Mouse (Mus musculus): ENCODE results near the gene Smyd3.
A peak's percentile ranks its signal among the peaks of the same experiment; 100 is the strongest.

The Smyd3 gene

DNA sequence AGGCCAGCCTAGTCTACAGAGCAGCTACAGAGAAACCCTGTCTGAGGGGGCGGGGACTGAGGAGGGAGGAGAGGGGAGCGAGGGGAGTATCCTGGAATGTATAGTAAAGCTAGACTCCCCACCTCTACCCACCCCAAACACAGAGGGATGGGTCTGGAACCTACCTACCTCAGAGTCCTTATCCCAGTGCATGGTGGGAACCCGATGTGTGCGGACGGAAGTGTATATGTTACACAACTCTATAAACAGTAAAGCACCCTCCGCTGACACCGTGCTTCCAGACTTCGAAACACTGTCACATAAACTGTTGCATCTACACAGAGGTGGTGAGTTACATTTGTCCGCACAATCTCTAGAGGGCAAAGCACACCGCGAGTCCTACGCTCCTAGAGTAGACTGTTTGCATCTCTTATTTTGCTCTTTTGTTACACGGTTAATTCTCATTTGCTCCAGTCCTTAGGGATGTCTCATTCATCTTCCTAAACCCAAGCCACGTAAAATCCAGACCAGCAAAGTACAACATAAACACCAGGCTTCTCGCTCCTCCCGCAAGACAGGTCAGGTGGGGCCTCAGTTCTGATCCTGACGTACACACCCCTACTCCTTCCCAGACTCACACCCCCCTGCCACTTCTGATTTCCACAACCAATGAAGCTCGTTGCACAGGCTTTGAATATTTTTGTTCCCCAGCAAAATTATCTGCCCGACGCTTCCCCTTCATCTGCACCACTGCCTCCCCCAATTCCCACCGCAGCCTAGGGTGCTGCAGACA, 714 bp downstream of the Smyd3 start:
- peak in 1 of 2 experiments; percentile 4 for DNase-seq

DNA sequence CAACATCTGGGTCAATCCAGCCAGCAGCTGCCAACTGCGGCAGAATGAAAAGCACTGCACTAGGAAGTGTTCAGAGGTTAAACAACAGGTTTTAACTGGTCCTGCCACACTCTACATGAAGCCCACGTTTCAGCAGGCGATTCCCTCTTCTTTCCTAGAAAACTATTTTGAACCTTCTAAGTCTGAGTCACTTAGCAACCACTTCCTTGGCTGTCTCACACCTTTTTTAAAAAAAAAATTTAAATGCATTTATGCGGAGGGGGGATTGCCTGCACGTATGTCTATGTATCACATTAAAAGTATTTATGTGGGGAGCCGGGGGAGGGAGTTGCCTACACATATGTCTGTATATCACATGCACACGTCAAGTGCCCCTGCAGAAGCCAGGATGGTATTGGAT, 5.9 kb downstream of the Smyd3 start:
- DNase-seq: no peak

DNA sequence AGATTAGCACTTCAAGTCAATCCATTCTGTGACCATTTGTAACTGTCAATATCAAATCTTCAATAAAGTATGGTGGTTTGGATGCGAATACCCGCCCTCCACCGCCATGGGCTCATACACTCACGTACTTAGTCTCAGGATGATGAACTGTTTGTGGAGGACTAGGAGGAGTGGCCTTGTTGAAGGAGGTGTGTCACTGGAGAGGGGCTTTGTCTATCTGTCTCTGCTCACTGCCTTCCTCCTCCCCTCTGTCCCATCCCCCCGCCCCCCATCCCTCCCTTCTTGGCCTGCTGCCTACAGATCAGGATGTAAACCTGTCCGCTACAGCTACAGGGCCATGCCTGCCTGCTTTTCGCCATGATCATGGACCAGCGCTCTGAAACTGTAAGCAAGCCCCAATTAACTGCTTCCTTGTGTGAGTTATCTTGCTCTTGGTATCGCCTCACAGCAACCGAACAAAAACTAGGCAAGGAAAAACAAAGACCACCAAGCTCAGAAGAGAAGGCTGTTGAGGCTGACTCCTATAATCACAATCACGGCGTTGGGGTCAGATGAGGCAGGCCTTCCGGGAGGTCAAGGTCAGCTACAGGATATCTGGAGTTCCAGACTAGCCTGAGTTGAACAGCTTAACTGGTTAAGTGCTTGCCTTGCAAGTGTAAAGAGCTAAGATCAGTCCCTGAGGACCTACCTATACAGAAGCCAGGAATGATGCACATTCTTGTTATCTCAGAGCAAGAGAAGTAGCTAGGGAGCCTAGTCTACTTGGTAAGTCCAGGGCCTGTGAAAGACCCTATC, 7.1 kb downstream of the Smyd3 start:
- no peak for DNase-seq

DNA sequence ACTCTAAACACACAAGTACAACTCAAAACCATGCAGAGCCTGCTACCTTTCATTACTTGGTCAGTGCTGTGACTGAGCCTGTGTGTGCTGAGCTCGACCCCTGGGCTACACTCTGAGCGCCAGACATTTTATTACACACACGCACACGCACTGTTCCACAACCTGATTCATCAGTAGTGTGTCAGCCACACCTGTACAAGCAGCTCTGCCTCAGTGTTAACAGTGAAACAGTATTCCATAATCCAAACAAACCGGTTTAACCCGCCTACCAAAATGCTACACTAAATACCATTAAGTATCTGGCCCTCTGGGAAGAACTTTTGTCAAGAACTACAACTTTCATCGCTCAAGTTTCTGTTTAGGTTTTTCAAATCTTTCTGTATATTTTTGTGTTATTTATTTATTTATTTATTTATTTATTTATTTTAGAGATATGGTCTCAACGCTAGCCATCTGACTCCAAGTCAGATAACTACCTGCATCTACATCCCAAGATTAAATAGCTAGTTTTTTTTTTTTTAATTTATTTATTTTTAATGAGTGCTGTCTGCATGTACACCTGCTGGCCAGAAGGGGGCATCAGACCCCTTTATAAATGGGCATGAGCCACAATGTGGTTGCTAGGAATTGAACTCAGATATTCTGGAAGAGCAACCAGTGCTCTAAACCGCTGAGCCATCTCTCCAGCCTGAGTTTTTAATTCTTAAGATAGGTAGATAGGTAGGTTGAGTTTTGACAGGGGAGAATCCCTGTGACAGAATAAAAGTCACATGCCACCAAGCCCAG, 11.1 kb downstream of the Smyd3 start:
- peak in 1 of 2 experiments; percentile 22 for DNase-seq

DNA sequence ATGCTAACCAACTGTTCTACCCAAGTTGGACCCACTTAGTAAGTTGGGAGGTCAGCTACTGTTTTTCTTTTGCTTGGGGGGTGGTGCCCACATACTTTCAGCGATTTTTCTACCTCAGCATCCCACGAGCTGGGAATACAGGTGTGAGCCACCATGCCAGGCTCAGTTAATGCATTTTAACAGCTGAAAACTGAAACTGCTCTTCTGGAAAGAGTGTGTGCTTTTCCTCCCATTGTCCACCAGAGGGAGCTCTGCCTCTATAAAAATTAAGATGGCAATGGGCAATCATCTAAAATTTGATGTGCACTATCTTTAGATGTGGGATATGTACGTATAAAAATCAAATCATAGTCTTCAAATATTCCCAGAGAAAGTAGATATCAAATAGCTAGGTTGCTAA, 15.3 kb downstream of the Smyd3 start:
- no peak for DNase-seq

DNA sequence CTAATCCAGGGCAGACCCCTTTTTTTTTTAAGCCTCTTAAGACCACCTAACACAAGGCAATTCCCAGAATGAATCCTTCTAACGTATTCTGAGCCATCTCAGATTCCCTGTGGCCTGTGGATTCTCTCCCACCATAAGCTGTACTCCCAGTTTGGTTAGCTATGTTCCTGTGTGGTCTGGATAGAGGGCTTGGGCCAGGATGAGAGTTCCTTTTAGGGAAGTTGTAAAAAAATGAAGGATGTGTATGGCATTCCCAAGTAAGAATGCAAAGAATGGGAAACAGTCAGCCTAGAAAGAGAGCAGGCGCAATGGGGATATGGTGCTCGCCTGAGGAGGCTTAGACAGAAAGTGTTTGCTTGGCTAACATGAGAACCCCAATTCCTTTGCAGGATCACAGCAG, 18.6 kb downstream of the Smyd3 start:
- DNase-seq: no peak

DNA sequence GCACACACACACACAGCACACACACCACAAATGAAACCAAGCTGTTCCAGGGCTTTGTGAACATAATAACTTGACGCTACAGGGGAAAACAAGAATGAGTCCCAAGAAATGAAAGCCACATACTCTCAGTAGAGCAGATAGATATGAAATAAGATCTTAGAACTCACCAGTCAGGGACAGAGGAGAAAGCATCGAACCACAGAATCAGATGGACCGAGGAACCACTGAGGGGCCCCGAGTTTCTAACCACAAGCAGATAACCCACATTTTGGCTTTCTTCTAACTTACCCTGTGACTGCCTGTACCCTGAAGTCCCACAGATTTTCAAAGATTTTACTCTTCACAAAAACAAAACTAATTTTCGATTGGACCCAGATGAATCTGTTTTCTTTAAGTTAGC, 24.9 kb downstream of the Smyd3 start:
- no peak for DNase-seq

DNA sequence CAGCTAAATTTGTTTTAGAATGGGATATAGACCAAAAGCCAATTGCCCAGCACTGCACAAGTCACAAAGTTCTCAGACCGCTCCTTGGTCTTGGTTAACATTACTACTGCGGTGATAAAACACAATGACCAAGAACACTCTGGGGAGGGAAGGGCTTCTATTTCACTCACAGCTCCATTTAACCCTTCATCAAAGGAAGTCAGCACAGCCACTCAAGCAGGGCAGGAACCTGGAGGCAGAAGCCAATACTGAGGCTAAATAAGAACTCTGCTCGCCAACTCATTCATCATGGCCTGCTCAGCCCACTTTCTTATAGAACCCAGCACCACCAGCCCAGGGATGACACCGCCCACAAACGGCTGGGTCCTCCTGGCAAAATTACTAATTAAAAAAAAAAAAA, 29.3 kb downstream of the Smyd3 start:
- DNase-seq: no peak

DNA sequence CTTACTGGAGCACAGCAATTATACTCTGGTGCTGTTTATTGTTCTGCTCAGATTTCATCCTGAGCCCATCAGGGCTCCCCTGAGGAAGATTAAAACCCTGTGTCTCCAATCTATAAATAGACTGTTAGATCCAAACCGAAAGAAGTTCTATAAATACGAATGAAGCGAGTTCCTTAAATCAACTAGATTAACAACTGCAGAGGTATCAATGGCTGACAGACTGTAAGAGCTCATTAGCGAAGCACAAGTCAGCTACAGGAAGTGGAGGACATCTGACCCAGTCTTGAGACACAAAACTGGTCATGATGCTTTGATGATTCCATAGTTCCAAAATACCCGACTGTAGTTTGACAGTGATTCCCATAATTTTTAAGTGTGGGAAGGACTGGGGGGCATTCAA, 29.9 kb downstream of the Smyd3 start:
- no peak for DNase-seq

DNA sequence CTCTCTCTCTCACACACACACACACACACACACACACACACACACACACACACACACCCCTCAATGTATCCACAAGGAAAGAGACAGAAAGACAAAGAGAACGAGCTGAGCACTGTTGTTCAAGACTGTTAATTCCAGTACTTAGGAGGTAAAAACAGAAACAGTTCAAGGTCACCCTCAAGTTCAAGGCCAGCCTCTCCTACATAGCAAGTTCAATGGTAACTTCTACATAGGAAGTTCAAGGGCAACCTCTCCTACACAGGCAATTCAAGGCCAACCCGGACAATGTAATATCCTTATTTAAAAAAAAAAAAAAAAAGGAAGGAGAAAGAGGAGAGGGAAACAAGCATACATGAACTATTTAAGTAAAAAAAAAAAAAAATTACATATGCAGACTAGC, 30.6 kb downstream of the Smyd3 start:
- no peak for DNase-seq

DNA sequence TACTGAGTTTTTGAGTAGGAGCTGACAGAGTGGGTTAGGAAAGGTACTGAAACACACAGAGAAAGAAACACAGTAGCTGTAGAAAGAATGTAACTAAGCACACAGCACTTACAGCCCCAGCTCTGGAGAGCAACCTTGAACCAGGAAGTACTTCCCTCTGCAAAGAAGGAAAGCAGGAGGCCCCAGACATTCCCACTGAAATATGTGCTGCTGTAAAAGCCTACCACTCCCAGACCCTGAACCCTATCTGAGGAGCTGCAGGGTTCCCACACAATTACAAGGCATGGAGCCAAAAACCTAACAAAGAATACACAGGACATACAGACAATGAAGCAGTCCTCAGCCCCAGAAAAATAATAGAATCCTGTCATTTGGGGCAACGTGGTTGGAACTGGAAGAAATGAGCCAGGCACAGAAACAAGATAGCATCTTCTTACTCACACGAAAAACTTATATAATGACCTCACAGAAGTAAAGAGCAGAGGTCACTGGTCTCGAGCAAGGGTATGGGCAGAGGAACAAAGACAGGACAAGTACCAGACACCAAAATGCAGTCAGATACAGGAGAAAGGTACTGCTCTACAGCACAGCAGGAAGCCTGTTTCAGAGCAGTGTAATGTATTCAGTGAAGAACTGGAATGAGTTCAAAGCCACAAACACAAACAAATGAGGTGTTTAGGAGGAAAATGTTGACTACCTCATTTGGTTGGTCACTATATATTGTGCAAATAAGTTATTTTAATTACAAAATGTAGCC, 31.9 kb downstream of the Smyd3 start:
- DNase-seq: no peak

DNA sequence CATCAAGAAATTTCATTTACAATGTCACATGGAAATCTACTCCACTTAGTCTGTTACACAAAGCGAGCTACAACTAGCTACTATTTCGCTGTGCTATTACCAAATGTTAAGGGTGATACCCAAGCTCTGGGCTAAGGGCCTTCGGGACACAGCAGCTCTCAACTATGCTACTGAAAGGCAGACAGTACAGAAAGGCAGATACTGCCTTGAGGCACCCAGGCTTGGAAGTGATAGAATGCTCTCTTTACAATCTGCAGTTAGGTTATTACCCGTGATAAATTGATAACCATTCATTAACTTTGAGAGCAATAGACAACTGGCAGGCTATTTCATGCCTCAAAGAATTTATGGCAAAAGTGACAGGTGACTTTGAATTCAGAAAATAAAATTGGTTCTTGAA, 37.0 kb downstream of the Smyd3 start:
- DNase-seq: no peak

DNA sequence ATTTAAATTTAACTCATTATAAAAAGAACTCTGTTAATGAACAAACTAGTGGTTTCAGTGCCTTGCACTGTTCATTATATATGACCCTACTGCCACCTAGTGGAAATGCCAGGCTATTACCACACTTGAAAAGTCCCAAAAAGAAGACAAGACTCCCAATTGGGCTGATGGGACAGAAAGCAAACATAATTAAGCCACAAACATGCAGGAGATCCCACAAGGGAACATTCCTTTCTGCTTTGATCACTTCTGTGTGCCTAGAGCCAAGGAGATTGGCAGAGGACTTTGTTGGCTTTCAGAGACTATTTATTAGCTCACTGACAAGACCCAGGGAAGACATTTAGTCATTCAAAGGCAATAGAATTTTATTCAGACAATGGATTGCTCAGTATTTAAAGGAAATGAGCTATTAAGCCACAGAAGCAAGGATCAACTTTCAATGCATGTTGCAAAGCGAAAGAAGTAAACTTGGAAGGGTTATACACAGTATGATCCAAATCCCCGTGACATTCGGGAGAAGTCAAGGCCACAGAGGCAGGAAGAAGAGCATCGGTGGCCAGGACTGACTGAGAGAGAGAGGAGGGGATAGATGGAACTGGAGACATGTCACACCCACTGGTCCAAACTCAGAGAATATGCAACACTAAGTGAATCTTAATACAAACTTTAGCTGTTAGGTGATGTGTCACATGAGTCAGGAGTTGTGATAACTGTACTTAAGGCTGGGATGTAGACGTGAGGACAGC, 40.5 kb downstream of the Smyd3 start:
- peak in 1 of 2 experiments; percentile 69 for DNase-seq

DNA sequence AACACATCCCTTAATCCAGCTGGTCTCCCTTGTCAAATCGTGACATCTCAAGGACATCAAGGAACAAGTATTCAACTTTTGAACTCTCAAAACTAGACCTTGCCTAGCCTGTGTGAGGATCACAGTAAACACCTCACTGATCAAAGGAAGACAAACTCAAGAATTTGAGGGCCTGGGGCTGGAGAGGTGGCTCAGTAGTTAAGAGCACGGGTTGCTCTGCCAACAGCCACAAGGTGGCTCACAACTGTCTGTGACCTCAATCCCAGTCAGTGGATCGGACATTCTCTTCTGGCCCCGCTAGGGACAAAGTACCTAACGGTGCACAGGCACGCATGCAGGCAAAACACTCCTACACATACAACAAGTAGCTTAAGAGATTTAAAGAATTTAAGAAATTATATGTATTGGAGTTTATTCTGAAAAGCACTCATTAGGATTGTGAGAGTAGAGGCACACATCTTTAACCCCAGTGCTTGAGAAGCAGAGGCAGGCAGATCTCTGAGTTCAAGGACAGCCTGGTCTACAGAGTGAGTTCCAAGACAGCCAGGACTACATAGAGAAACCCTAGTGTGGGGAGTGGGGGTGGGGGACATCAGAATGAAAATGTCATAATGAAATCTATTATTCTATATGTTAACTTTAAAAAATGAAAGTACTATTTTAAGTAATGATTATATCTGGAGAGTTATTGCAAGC, 41.2 kb downstream of the Smyd3 start:
- peak in 1 of 2 experiments; percentile 13 for DNase-seq

DNA sequence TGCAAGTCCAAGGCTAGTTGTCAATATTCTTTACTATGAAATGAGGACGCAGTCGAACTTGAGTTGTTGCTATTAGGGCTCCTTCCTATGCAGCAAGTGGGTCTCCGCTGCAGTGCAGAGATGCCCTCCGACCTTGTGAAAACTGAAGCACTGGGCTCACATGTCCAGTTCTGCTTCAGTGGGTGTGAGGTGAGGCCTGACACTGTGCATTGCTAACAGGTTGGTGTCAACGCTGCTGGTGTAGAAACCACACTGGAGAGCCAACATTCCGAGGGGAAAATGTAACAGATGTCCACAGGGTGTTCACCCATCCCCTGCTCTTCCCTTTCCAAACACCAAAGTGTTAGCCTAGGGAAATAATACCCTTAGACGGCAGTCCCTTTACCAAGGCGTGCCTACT, 43.1 kb downstream of the Smyd3 start:
- no peak for DNase-seq

DNA sequence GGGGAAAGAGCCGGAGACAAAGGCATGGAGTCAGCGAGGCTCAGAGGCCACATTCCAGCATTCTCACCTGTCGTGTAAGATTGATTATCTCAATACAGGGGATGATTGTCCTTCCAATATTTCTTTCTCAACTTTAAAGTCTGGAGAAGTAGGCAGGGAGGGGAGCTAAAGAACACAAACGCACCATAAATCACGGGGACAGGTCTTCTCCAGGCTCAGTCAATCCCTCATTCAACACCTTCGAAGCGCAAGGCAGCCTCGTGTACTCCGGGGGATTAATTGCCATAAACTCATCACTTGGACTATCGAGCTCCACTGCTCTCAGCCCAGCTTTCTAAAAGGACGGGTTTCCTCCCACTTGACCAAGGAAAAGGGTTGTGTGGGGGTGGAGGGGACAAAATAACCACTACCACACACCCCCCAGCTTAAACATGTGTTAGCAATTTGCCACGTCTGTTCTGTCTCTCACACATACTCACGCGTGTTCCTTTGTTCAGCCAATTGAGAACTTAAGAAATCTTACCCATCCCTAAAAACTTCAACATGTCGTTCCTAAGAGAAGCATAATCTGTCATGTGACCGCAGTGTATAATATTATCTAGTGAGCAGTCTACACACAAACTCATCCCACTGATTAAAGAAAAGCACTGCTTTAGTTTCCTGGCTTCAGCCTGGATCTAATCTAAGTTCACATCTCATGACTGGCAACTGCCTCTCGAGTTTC, 43.8 kb downstream of the Smyd3 start:
- no peak for DNase-seq

DNA sequence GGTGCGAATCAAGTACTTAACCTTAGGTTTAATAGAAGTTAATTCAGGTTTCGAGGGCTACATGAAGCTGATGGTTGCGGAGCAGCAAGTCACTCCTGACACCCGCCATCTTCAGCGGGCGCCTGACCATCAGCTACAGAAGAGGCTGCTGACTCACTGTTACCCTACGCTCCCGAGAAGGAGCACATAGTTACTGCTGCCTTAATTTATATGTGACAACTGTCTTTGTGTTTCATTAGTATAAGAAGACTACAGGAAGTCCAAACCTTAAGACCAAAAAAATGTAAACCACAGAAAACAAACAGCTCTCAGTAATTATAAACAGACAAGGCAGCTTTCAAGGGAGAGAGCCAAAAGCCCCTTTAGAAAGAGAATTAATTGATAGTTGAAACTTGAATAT, 49.9 kb downstream of the Smyd3 start:
- DNase-seq: no peak

DNA sequence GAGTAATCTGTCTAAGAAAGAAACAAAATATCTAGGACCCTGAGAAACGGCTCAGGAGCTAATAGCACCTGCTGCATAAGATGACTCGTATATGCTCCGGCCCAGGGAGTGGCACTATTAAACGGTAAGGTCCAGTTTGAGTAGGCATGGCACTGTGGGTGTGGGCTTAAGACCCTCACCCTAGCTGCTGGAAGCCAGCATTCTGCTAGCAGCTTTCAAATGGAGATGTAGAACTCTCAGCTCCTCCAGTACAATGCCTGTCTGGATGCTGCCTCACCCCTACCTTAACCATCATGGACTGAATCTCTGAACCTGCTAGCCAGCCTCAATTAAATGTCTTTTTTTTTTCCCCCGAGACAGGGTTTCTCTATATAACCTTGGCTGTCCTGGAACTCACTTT, 55.5 kb downstream of the Smyd3 start:
- no peak for DNase-seq

DNA sequence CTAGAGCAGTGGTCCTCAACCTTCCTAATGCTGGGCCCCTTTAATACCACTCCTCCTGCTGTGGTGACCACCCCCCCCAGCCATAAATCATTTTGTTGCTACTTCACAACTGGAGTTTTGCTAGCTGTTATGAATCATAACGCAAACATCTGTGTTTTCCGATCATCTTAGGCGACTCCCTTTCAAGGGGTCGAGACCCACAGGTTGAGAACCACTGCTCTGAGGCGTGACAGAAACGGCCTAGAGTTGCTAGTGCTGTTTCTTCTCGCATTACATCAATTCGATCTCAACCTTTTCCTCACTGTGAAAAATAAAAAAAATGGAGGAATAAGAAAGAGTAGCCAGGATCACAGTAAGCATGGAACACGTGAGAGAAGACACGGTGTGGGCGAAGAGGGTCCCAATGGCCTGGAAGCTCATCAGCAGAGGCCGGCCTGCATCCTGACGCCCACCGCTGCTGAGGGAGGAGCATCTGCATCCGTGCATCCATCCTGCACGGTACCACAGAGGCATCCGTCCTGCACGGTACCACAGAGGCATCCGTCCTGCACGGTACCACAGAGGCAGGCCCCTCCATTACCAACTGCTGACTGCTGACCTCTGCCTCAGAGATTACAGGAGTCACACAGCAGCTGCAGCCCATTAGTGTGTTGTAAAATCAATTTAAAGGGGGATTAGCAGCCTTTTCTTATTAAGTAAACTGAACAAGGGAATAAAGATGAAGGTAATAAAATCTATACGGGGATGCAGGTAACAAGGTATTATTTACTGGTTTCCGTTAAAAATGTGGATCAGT, 56.6 kb downstream of the Smyd3 start:
- DNase-seq: no peak

DNA sequence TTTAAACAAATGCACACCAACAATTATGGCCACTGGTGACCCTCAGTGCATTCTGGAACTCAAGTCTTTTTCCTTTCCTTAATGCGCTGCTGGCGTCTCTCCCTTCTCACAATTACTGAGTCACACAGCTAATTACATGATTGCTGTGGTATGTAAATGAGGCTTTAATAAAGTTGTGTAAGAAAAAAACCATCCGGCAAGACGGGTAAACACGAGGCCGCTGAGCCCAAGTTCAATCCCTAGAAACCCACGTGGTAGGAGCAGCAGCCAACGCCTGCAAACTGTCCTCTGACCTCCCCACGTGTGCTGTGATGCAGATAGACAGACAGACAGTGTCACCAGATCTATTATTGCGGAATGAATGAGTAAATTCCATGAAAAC, 58.9 kb downstream of the Smyd3 start:
- no peak for DNase-seq

Data from kidney, postnatal 25 days (tissue).